Mouse (Mus musculus) heart, postnatal 25 days (tissue): ENCODE results near the gene Hlcs. TPM values are rescaled to one million over a fixed set of nuclear protein-coding genes. Genes with fewer than 3 reads are reported as not detected.

Source experiments
- DNase-seq: peaks from one replicate; pipeline ENCODE4 v3.0.0; 2022; ENCODE audit warnings: low spot score
- intact Hi-C: fragments of 180-260 bp; cut with DNase I; formaldehyde crosslinking; loops from one replicate; pipeline ENCODE4 v1.15.1; 2025
- total RNA-seq, 2 experiments: library from RNA; stranded (reverse); gene quantifications; 2 replicates each; pipeline ENCODE4 v1.2.3; 2021

Hlcs gene
- total RNA-seq, 2 experiments from 2014 or later = 5.0 to 5.7 TPM

DNA sequence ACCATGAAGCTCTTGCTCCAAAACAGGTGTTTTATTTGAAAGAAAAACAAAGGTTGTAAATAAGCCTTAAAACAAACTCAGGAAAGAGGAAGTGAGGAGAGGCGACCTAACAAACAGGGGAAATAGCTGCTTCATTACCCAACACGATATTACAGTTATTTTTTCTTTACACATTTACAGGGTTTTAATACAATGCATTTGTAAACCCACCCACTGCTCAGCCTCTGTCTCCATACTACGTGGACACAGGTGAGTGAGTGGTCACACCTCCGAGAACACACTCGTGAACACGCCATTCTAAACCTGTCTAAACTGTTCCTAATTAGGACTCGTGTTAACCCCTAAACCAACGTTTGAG lies 90.0 kb downstream of the Hlcs start:
- intact Hi-C loops = no loop called here
- no peak for DNase-seq

DNA sequence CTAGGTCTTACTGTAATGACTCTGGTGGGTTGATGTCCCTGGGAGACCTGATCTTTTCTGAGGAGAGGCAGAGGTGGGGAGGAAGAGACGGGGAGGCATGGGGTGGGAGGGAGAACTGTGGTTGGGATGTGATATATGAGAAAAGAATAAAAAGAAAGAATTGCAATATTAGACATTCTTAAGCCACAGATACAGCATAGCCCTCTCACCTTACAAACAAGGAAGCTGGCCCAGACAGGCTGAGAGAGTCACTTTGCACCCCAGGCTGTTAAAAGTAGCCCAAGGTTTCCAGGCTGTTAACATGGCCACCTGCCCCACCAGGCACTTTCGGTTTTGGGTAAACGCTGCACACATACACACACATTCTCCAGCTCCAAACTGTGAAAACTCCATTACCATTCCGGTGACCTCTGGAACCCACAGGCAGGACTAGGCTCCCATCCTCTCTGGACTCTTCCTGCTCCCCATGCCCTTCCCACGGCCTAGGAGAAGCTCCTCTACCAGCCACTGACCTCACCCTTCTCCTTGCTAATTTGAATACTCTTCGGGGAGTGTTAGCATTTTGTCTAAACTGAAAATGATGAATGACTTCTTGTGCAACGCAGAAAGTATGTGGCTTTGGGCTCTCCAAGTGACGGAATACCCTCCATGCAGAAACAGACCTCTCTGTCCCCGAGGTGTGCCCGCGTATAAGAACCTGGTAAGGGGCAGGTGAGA lies 90.6 kb downstream of the Hlcs start:
- intact Hi-C loops = no loop called here
- no peak for DNase-seq

DNA sequence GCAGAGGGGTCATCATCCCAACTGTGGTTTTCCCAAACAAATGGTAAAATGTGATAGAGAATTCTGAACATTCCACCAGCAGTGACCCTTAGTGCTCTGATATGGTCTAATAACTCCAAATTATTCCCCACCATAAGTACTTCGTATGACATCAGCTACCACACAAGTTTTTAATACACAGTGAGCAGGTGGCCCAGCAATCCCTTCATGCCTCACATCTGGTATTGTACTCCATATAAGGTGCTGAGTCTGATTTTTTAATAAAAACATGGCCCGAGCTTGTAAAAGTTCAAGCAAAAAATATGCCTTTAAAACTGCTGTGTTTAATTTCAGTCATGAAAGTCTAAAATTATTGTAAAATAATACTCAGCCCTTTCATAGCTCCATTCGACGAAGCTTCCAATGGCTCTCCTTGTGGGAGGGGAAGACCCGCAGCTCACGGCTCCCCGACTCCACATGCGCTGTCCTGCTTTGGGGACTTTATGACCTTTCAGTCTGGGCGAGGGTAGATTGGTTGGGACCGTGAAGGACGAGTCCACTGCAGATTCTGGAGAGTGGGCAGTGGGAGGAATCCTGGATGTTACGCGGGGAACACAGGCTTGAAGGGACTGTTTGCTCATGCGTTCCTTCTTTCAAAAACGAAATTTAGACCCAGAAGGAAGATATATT lies 102.5 kb downstream of the Hlcs start:
- no peak for DNase-seq

DNA sequence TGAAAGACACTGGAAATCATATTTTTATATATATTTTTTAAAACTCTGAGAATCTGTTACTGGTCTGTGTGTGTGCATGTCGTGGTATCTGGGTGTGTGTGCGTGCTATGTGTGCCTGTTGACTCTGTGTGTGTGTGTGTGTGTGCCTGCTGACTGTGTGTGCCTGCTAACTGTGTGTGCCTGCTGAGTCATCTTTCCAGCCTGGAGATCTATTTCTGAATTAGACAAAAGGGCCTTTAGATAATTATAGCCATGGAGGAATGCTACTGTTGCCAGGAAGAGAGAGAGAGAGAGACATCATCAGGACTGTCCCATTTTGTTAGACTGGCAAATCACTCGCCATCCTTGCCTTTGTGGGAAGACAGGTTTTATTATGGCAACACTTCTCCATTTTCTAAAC lies 103.7 kb downstream of the Hlcs start:
- DNase-seq = no peak
- intact Hi-C loops = no loop called here

More for the DNA sequence above, 102.5 kb downstream of the Hlcs start:
- intact Hi-C loops = no loop called here

DNA sequence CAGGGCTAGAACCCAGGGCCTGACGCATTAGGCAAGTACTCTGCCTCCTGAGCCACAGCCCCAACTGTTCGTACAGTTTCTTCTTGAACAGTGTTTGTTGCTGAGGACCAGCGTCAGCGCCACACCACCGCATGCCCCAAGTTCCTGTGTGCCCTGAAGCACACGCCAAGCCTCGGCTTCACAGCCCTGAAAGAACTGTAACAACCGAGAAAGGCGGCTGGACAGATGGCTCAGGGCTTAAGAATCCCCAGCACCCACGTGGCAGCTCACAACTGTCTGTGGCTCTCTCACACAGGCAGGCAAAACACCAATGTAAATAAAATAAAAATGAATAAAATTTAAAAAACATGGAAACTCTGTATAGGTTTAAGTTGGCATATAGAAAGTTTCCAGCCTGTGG lies 104.5 kb downstream of the Hlcs start:
- intact Hi-C loops = no loop called here
- DNase-seq = no peak

DNA sequence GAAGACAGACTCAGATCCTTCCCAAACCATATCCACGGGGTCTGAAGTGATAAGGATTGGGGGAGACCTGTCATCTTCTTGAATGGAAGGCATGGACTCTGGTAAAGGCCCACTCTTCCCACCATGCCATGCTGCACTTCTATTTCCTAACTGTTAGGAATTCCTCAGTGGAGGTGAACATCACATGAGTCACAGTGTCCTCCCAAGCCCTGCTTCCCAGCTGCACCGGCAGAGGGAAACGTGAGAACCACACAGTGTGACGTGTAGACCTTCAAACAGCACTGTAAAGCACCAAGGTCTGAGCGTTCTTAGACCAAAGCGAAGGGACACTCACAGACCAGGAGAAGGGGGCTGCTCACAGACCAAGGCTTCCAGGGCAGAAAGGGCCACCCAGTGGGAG lies 105.2 kb downstream of the Hlcs start:
- intact Hi-C loops = no loop called here
- no peak for DNase-seq

DNA sequence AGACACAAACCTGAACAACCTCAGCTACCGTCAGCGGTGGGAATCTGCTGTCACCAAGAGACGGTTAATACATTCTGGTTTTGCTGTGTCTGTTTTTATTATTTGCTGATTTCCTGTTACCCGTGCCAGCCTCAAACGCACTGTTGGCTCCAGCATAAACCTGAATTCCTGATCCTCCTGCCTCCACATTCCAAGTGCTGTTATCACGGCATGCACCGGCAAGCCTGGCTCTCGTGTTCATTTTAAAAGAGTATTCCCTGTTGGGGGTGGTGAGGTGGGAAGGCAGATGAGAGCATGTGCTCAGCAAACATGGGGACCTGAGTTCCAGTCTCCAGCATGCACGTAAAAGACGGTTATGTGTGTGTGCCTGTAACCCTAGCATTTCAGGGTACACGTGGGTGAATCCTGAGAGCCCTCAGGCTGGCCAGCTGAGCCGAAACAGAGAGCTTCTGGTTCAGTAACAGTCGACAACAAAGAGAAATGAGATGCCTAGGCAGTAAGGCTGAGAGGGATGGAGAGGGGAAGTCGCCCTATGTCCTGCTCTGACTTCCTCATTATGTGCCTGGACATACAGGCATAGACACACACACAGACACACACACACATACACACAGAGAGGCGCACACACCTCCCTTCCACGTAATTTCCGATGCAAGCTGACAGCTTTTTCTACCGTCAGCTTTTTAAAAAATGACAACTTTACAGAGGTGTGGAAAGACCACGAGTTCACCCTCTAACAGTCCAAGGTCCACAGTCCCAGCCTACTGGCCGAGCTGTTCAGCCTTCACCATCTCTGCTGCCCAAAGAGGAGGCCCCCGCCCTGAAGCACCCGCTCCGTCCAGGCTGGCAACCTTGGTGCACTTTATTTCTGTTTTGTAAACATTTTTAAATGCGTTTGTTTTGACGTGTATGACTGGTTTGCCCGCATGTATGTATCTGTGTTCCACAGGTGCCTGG lies 107.6 kb downstream of the Hlcs start:
- no peak for DNase-seq
- intact Hi-C loops = no loop called here

DNA sequence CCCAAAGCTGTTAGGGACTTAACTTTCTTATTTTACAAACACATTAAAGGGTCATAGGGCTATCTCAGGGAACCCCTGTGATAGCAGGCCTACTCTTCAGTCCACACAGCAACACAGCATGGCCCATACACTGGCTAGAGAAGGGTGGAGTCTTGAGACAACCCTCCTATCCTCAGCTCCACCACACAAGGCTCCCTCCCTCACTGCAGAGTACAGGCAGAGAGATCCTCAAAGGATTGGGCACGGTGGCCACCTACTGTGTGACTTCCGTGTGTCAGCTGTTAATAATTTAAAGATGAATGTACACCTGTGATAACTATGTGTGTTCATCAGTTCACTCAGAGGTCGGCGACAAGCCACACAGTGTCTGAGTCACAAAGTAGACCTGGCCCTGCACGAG lies 112.0 kb downstream of the Hlcs start:
- DNase-seq = no peak
- intact Hi-C loops = no loop called here

DNA sequence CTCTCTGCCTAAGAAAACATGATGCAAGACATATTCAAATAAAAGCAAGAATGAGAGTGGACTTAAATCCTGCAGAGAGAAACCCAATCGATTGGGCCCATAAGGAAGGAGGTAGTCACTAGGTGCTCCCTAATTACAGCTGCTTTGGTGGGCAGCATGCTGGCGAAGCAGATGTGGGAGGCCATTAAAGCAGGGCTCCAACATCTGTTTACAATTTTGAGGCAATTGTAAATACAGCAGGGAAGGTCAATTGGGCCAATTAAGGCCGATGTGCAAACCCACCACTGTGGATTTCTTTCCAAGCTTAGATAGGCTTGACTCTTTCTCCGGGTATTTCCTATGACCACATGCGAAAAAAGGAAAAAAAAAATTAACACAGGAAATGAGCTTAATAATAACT lies 117.5 kb downstream of the Hlcs start:
- no peak for DNase-seq
- intact Hi-C loops = no loop called here

DNA sequence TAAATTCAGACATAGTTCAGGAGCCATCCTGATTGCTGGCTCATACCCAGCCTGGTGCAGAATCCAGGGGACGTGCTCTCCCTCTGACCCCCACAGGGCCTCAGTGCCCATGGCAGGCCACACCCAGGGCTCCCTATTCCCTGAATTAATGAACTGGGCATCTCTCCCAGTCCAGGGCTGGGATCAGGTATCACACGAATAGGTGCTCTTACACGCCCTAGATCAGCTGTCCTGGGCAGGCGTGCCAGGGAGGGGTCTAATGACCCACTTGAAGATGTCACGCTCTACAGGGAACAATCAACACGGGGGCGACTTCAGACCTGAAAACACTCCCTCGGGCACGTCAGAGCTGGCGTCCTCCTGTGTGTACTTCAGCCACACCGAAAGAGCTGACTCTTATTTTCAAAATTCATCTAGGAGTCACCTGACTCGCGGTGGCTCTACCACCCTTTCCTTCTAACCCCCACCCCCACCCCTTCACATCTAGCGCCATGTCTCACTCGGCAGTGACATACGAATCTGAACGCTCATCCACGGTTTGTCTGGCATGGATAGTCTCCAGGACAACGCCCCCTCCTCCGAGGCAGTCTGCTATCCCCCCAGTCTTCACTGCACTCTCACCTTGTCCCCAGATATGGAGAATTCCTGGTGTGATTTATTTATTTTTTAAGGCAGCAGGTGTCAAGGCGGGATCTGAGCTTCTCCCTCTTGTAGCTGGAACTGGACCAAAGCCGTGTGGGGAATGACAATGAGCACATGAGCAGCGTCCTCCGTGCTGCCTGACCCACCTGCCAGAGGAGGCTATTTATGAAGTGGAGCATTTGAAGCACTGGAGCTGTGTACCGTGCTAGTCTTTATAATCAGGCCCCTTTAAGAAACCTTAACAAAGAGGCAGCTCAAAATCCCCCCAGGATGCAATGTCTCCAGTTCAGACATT lies 121.7 kb downstream of the Hlcs start:
- DNase-seq = no peak
- intact Hi-C loops = no loop called here

DNA sequence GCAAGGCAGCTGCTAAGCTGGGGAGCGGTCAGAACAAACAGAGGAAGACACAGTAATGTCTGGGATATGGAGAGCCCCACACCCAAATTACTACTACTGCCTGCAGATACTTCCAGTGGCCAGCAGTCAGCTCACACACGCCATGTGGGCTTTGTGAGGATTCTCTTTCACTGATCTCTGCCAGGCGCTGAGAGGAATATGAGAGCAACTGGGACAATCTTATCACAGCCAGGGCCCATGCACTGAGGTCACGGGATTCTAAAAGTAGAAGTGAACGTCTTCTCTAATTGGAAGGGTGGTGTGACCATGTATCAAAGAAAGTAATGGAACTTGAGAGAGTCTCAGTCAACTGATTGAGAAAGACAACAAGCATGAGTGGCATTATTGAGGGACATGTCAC lies 123.1 kb downstream of the Hlcs start:
- intact Hi-C loops = no loop called here
- DNase-seq = no peak

DNA sequence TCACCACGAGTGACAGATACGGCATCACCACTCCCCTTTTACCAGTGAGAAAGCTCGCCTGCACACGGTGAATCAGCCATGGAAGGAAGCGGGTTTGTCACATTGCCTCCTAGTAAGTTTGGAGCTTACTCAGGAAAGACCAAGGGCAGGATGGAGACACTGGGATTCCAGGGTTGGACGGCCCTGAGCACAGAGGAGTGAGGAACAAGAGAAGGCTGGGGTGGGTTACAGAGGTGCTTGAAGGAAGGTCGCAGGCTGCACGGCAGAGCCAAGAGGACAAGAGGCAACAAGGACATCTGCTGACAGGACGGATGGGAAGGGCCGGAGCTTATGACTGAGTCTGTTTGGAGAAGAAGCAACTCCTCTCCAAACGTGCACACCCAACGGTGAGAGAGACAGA lies 126.8 kb downstream of the Hlcs start:
- DNase-seq = no peak
- intact Hi-C loops = no loop called here

DNA sequence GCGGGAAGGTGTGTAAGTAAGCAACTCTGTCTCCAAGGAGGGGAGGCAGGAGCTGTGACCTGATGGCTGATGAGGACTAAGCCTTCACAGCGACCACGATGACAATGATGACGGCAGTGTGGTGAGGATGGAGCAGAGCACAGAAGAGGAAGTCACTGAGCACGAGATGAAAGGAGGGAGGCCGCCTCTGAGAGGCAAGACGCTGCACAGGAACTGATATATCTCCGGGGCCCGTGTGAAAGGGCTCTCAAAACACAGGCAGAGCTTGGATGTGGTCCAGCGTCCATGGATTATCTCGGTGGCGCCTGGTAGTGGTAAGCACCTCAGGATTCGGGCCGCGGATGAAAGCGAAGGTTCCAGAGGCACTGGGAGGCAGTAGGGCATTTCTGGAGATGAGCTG lies 127.9 kb downstream of the Hlcs start:
- intact Hi-C loops = no loop called here
- DNase-seq = no peak

DNA sequence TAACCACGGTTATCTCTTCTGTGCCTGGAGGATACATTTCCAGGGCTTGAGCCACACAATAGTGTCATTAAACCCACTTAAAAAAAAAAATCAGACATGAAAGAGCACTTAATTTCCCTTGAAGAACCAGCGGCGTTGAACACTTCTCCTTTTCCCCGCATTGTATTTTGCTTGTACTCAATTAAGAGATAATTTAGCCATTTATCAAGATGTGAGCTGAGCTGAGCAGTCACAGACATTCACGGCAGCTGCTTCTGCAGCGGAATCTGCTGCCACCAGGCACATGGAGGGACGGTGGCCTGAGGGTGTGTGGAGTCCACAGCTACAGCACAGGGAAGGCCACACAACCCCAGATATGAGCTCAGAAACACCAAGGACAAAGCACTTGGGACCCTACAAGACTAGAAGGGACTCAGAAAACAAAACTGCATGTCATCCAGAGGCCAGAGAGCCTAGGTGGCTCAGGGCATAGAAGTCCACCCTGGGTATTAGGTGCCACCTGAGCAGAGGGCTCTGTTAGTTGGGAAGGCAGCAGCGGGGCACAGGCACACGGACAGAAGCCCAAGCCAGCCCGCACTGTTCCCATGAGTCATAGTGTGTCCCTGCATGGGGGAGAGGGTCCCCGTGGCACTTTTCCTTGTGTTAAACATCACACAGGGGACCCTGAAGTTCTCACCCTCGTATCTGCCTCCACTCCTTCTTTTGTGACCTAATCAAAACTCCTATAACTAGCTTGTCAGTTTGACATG lies 133.1 kb downstream of the Hlcs start:
- intact Hi-C loops = no loop called here
- no peak for DNase-seq

DNA sequence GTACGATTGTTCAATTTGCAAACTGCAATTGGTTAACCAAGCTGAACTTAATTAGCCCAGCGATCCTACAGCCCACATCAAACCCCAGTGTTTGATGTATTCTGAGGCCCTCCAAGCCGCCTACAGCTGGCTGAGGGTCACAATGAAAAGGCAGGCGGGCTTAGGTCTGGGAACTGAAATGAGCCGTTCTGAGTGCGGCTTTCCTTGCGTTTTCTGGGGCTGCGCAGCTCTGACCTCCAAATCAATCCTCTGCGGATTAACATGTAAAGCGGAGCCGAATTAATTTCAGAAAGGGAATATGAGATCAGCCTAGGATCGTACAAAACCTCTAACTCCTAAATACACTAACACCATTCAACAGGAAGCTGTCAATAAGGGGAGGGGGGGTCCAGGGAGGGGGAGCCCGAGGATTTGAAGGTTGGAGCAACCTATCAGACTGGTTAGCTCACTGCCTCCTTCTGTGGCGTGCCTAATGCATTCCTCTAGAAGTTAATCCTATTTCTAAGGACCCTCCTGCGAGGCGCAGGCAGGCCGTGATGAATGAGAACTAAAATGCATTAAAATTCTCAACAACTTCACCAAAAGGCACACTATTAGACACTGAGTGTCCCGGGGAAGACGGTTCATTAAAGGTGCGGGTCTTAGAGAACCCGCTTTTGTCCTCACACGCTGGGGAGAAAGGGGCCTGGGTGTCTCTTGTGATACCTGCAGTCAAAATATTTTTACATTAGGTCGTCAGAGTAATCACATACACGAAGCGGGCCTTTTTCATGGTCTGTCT lies 133.8 kb downstream of the Hlcs start:
- intact Hi-C loops = no loop called here
- no peak for DNase-seq

DNA sequence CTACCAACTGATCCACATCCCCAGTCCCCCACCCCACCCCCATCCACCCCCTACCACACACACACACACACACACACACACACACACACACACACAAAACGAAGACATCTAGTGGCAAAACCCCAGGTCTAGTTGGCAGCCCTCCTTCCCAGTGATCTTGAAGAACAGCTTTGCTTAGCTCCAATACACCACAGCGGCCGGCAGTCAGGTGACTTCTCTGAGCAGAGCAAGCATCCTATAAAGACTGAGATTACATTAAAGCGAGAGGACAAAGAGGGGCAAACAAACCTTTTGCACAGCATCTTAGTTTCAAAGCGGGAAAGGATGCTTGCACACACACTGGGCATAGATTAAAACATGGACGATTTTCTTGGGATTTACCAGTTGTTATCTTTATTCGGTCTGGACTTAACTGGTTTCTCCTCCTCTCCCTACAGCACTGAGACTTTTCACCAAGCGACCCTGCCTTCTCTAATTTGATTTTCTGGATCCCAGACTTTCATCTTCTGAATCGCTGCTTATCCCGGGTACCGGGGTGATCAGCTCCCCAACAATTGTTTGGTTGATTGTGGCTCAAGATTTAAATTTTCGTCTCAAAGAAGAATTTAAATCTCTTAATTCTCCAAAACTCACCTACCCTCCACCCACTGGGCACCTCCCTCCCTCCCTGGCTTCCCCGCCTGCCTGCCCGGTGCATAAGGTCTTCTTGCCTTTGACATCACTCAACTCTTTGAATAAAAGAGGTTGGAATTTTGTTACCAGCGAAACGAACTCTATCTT lies 134.7 kb downstream of the Hlcs start:
- DNase-seq = no peak
- intact Hi-C loops = no loop called here

DNA sequence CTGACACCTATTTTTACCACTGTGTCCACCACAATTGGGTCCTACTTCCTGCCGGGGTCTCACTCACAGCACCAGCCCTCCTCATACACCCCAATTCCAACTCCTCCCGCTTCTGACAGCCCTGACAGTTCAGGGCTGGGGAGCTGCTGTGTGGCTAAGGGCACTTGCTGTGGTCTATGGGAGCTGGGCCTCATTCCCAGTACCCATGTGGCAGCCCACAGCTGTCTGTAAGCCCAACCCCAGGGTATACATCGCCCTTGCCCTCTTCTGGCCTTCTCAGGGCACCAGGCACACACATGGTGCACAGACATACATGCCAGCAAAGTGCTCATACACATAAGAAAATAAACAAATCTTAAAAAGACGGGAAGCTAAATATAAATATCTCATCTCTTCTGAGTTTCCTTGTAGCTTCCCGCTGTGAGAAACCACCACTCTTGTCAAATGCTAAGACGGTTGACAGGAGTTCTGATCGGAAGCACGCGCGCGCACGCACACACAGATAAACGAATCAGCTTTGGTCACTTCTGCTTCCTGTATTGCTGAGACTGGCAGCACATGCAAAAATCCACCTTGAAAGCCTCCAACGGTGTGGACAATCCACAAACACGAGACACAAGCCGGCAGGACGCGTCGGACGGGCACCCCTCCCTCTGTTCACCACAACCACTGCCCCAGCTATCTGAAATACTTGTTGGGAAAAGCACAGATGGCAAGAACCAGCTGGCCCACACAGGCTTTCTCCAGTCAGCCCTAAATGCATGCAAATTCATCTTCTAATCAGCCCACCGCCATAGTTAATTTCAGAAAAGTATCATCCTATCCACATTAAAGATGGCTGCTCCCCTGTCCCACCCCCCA lies 136.1 kb downstream of the Hlcs start:
- intact Hi-C loops = no loop called here
- DNase-seq = no peak
